Mouse (Mus musculus) intestine, embryonic 14.5 days (tissue): ENCODE measurements around the gene Hoxa7. TPM values are rescaled to one million over a fixed set of nuclear protein-coding genes. Genes with fewer than 3 reads are reported as not detected.

Experiments
- ATAC-seq: fragments of 200-750 bp; cut with Nextera tagmentation; replicated peaks from 2 replicates; pipeline ENCODE4 v1.8.0; 2017; ENCODE audit warnings: low read depth, moderate number of reproducible peaks, moderate TSS enrichment, moderate library complexity; ENCODE audit not compliant: low FRiP score, low TSS enrichment
- DNase-seq: peaks from one replicate; pipeline ENCODE4 v3.0.0-alpha.2; 2018; ENCODE audit warnings: low spot score
- H3K27ac ChIP-seq: fragments of 300-500 bp; sonication (generic); 2 replicates; pipeline ENCODE4 v1.5.1; 2014; ENCODE audit warnings: low read depth, mild to moderate bottlenecking, control low read depth
- H3K27me3 ChIP-seq: fragments of 300-500 bp; sonication (generic); replicated peaks from 2 replicates; pipeline ENCODE4 v1.6.1; 2014; ENCODE audit warnings: low read length, control low read depth; ENCODE audit not compliant: control insufficient read depth, insufficient read depth
- H3K36me3 ChIP-seq: fragments of 300-500 bp; sonication (generic); 2 replicates; pipeline ENCODE4 v1.6.1; 2014; ENCODE audit warnings: low read length, control low read depth; ENCODE audit not compliant: control insufficient read depth, insufficient read depth
- H3K4me1 ChIP-seq: fragments of 300-500 bp; sonication (generic); replicated peaks from 2 replicates; pipeline ENCODE4 v1.6.1; 2014; ENCODE audit warnings: low read length, control low read depth, mixed read lengths; ENCODE audit not compliant: control insufficient read depth, insufficient read depth
- H3K4me2 ChIP-seq: fragments of 300-500 bp; sonication (generic); 2 replicates; pipeline ENCODE4 v1.6.1; 2014; ENCODE audit warnings: low read length
- H3K4me3 ChIP-seq: fragments of 300-500 bp; sonication (generic); 2 replicates; pipeline ENCODE4 v1.5.1; 2014; ENCODE audit warnings: low read depth, low read length, control low read depth, mixed read lengths
- H3K9ac ChIP-seq: fragments of 300-500 bp; sonication (generic); 2 replicates; pipeline ENCODE4 v1.6.1; 2014; ENCODE audit warnings: mild to moderate bottlenecking, low read length
- H3K9me3 ChIP-seq: fragments of 300-500 bp; sonication (generic); 2 replicates; pipeline ENCODE4 v1.6.1; 2016; ENCODE audit warnings: low read length, control low read depth; ENCODE audit not compliant: control insufficient read depth
- WGBS: fragments of 180-500 bp; shearing (Covaris S2); extraction: QIAGEN DNeasy Blood & Tissue Kit; methylation state at CpG from one replicate; pipeline ENCODE4 v1.1.7; 2014; 5-methylcytosine and 5-hydroxymethylcytosine counted together
- polyA plus RNA-seq: library from polyadenylated mRNA; unstranded; fragments of >200 nt; fragmentation: Nextera tagmentation; extraction: Ambion mirVana; gene quantifications from 2 replicates; pipeline ENCODE4 v1.2.1, GENCODE M21; 2014

Hoxa7 gene
- polyA plus RNA-seq, 1 experiment from 2014 or later = 9.2 TPM

DNA sequence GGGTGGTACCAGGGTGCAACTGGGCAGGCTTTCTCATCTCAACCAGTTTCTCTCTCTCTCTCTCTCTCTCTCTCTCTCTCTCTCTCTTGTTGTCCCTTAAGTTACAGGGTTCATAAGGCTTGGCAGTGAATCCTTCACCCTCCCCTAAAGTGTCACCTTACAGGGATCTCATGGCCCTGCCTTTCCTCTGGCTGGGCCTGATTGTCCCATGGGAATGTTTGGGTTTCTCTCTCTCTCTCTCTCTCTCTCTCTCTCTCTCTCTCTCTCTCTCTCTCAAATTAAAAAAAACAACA is 14.0 kb downstream of the Hoxa7 start:
- no peak overlapping the region for H3K9ac ChIP-seq
- H3K4me1 ChIP-seq = peaks cover 37% of the 10 kb centered on the region
- H3K9me3 ChIP-seq = no peaks in the 10 kb centered on the region
- DNase-seq (no peak), ATAC-seq (no peak)
- H3K36me3 ChIP-seq = 0 out of 2 replicates have a peak, but pooled peaks cover 4% of the 10 kb centered on the region
- peak overlapping the region; percentile 43; the same call in 1 of the 2 replicates for H3K27ac ChIP-seq
- H3K27me3 ChIP-seq = peaks cover 53% of the 10 kb centered on the region
- H3K4me2 ChIP-seq = peak overlapping the region; percentile 78
- no peak overlapping the region for H3K4me3 ChIP-seq

GRCm38 (mm10) chr6:52206882-52207683 is 14.6 kb downstream of the Hoxa7 start:
- peak overlapping the region; percentile 49 for H3K9ac ChIP-seq
- ATAC-seq (no peak), DNase-seq (no peak)
- H3K4me2 ChIP-seq = peak overlapping the region; percentile 78
- 26% methylated on average over 4 of the region's 4 CpGs for WGBS
- peak overlapping the region; percentile 66; the same call in 1 of the 2 replicates for H3K27ac ChIP-seq
- 0 out of 2 replicates have a peak, but pooled peaks cover 4% of the 10 kb centered on the region for H3K36me3 ChIP-seq
- H3K4me3 ChIP-seq = peak overlapping the region; percentile 67; the same call in 1 of the 2 replicates
- peaks cover 49% of the 10 kb centered on the region for H3K27me3 ChIP-seq
- no peaks in the 10 kb centered on the region for H3K9me3 ChIP-seq
- H3K4me1 ChIP-seq = peaks cover 35% of the 10 kb centered on the region

- peaks cover 40% of the 10 kb centered on the region for H3K4me1 ChIP-seq
- no peaks in the 10 kb centered on the region for H3K9me3 ChIP-seq
- no peak for ATAC-seq
- H3K4me3 ChIP-seq = peak overlapping the region; percentile 67
- DNase-seq = peak; percentile 81
- peak overlapping the region; percentile 78 for H3K4me2 ChIP-seq
- 20% methylated on average over 55 of the region's 55 CpGs for WGBS
- peaks cover 11% of the 10 kb centered on the region; the same call in 1 of the 2 replicates for H3K36me3 ChIP-seq
- peak overlapping the region; percentile 49 for H3K9ac ChIP-seq
- peak overlapping the region; percentile 66 for H3K27ac ChIP-seq
- peaks cover 39% of the 10 kb centered on the region for H3K27me3 ChIP-seq
Measured at GRCm38 (mm10) chr6:52205638-52206621, 15.7 kb downstream of the Hoxa7 start.

DNA sequence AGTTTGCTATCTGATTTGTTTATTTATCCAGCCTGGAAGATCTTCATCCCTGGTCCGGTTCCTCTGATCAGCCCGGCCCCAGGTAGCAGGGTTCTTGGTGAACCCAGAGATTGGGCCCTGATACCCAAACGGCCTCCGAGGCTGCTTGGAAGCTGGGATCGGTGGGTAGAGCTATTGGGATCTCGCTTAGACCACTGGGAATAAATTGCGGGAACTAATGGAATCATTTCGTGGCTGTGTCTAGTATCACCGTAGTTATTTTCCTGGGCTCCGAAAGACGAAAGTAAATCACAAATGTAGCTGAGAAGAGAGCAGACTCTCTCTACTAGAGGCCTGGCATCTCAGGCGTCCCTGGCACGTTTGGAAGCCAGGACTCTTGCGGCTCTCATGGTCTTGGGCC is 16.4 kb downstream of the Hoxa7 start:
- WGBS = 20% methylated on average over 14 of the region's 14 CpGs
- peak overlapping the region; percentile 49 for H3K9ac ChIP-seq
- H3K36me3 ChIP-seq = peaks cover 11% of the 10 kb centered on the region; the same call in 1 of the 2 replicates
- ATAC-seq (no peak), DNase-seq (no peak)
- peaks cover 33% of the 10 kb centered on the region for H3K27me3 ChIP-seq
- H3K27ac ChIP-seq = peak overlapping the region; percentile 66
- peak overlapping the region; percentile 78 for H3K4me2 ChIP-seq
- H3K9me3 ChIP-seq = no peaks in the 10 kb centered on the region
- peak overlapping the region; percentile 67 for H3K4me3 ChIP-seq
- peaks cover 46% of the 10 kb centered on the region for H3K4me1 ChIP-seq

DNA sequence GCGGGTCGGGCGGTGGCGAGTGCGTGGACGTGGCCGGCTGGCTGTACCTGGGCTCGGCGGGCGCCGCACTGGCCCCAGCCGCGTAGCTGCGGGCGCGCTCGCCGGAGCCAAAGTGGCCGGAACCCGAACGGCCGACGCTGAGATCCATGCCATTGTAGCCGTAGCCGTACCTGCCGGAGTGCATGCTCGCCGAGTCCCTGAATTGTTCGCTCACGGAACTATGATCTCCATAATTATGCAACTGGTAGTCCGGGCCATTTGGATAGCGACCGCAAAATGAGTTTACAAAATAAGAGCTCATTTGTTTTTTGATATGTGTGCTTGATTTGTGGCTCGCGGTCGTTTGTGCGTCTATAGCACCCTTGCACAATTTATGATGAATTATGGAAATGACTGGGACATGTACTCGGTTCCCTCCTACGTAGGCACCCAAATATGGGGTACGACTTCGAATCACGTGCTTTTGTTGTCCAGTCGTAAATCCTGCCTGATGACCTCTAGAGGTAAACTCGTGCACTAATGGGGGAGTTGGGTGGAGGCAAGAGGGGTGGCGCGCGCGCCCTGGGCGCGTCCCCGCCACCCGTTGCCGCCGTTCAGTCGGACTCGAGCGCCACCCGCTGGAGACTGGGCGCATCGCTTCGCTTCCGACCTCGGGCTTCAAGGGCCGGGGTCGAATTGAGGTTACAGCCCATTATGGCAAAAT is 17.5 kb downstream of the Hoxa7 start, which contains the start of gene Hoxa5:
TSS of gene Hoxa5 (minus strand) at position 538 of the 703 bp plus-strand sequence.
- peaks cover 27% of the 10 kb centered on the region for H3K27me3 ChIP-seq
- H3K36me3 ChIP-seq = peaks cover 11% of the 10 kb centered on the region; the same call in 1 of the 2 replicates
- H3K9me3 ChIP-seq = no peaks in the 10 kb centered on the region
- ATAC-seq (peak; percentile 73; the same call in 1 of the 2 replicates), DNase-seq (peak; percentile 97)
- peak within 1 kb of the TSS; percentile 67 for H3K4me3 ChIP-seq
- WGBS = 1% methylated on average over 65 of the region's 65 CpGs
- peak within 1 kb of the TSS; percentile 78 for H3K4me2 ChIP-seq
- peaks cover 49% of the 10 kb centered on the region for H3K4me1 ChIP-seq
- H3K27ac ChIP-seq = peak within 1 kb of the TSS; percentile 81
- H3K9ac ChIP-seq = peak within 1 kb of the TSS; percentile 97

- H3K27me3 ChIP-seq = peaks cover 24% of the 10 kb centered on the region
- H3K36me3 ChIP-seq = peaks cover 11% of the 10 kb centered on the region; the same call in 1 of the 2 replicates
- H3K4me2 ChIP-seq = peak overlapping the region; percentile 78
- ATAC-seq (0 out of 2 replicates have a peak, but pooled peaks have one; percentile 7), DNase-seq (peak; percentile 83)
- peaks cover 48% of the 10 kb centered on the region for H3K4me1 ChIP-seq
- H3K9ac ChIP-seq = peak overlapping the region; percentile 97
- H3K4me3 ChIP-seq = peak overlapping the region; percentile 67
- H3K27ac ChIP-seq = peak overlapping the region; percentile 81
- H3K9me3 ChIP-seq = no peaks in the 10 kb centered on the region
- WGBS = 2% methylated on average over 46 of the region's 46 CpGs
Measured at GRCm38 (mm10) chr6:52203371-52204049, 18.1 kb downstream of the Hoxa7 start.

- peak overlapping the region; percentile 81 for H3K27ac ChIP-seq
- peak overlapping the region; percentile 67 for H3K4me3 ChIP-seq
- H3K36me3 ChIP-seq = peaks cover 11% of the 10 kb centered on the region; the same call in 1 of the 2 replicates
- WGBS = 18% methylated on average over 10 of the region's 10 CpGs
- no peak for ATAC-seq
- no peaks in the 10 kb centered on the region for H3K9me3 ChIP-seq
- H3K9ac ChIP-seq = peak overlapping the region; percentile 97
- peaks cover 21% of the 10 kb centered on the region for H3K27me3 ChIP-seq
- H3K4me1 ChIP-seq = peaks cover 49% of the 10 kb centered on the region
- peak overlapping the region; percentile 78 for H3K4me2 ChIP-seq
- DNase-seq = peak; percentile 72
Measured at GRCm38 (mm10) chr6:52203121-52203370, 18.6 kb downstream of the Hoxa7 start.
